Mouse (Mus musculus) gastrocnemius, postnatal 10 days (tissue): ENCODE data around the gene Zfp292. TPM values are rescaled to one million over a fixed set of nuclear protein-coding genes. Genes with fewer than 3 reads are reported as not detected.

ENCODE experiments used
- DNase-seq: peaks from one replicate; pipeline ENCODE4 v3.0.0; 2021; ENCODE audit warnings: mixed read lengths
- total RNA-seq, 2 experiments: library from RNA; stranded (reverse); gene quantifications; 2 replicates each; pipeline ENCODE4 v1.2.3; 2021

Zfp292 gene
- total RNA-seq, 2 experiments from 2014 or later: 11.8 to 14.5 TPM

DNA sequence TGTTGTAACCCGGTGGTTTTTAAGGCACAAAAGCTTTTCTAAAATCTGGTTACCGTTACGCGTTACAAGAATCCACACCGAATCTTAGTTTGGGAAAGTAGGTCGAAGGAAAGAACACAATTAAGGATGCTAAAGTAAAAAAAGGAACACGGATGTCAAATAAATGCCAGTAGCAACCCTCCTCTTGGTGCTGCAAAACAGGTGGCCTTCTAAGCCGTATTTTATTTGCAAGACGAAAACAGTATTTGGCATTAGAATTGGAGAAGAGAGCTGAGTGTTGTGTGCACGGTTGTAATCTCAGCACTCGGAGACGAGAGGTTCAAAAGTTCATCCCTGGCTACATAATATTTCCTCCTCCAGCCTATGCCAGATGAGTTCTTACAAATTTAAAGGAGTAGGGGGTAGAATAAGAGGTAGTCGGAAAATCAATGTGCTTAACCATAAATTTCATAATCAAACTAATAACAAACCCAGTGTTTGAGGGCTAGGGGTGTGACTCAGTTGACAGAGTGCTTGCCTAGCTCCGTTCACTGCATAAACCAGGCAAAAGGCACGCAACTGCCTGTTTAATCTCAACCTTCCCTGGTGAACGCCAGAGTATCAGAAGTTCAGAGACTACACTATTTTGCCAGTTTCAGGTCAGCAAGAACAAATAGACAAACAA, 738 bp upstream of the Zfp292 start:
- no peak for DNase-seq

DNA sequence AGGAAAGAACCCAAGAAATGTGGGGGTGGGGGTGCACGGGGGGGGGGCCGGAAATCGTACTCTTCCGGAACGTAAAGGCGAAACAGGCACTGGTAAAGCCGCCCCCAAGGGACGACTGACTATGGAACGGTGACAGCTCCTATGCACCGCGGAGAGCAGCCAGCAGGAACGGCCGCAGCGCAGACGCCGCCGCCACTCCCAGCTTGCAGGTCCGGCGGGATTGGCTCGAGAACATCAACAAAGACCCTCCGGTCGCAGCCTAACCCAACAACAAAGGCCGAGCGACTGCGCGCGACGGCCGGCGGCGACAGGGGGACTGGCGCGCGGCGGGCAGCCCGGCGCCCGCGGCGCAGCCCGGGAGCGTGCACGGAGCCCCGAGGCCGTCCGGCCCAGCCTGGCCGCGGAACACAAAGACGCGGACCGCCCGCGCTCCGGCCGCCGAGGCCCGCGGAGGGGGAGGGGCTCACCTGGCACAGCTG, 430 bp downstream of the Zfp292 start:
- DNase-seq: no peak

DNA sequence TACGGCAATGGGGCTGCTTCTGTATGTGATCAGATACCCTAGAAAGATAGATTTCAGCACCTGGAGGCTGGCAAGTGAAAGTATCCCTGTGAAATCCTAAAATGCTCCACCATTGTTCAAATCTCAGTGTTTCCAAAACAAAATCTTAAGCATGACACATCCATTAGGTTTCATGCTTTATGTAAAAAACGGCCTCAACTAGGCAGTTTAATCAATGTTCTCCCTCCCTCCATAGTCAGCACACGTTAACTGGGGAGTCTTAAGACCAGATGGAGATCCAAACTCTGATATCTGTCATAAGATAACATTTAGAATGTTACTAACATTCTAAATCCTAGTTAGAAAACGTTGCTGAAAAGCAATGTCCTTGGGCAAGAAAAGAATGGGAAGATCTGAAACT, 909 bp downstream of the Zfp292 start:
- DNase-seq: no peak

DNA sequence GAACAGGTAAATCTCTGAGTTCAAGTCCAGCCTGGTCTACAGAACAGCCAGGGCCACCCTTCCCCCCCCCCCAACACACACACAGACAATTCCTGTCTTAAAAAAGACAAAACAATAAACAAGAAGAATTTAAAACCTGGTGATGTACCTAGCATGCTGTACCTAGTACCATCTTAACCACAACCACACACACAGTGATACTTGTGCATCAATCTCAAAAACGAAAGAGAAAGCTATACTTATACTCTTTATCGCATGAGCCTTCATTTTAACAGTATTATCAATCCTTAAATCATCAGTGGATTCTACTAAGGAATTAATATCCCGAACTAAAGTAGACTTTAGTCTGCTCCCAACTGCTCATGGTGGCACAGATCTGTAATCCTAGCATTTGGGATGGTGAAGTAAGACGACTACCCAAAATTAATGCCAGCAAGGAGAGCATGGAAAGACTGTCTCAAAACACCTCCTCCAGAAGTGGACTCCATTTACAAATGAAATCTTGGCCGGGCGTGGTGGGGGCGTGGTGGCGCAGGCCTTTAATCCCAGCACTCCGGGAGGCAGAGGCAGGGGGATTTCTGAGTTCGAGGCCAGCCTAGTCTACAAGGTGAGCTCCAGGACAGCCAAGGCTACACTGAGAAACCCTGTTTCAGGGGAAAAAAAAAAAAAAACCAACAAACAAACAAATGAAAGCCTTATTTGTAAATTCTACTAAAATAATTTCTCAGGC, 1.7 kb downstream of the Zfp292 start:
- no peak for DNase-seq

DNA sequence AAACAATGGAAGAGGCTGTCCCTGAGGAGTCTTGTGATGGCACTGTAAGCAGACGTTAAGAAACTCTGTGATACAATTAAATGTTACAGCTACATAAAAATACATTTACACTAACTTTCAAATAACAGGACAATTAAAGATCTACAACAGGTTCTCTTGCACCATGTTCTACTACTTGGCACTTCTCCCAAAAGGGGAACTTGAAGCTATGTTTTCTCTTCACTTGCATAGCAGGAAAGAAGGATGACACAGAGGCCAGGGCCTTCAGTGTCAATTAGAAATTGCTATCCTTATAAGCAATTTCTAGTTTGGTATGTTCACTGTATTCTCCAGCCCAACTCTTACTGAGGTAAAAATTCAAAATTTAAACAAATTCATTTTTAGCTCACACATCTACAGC, 8.5 kb downstream of the Zfp292 start:
- no peak for DNase-seq

DNA sequence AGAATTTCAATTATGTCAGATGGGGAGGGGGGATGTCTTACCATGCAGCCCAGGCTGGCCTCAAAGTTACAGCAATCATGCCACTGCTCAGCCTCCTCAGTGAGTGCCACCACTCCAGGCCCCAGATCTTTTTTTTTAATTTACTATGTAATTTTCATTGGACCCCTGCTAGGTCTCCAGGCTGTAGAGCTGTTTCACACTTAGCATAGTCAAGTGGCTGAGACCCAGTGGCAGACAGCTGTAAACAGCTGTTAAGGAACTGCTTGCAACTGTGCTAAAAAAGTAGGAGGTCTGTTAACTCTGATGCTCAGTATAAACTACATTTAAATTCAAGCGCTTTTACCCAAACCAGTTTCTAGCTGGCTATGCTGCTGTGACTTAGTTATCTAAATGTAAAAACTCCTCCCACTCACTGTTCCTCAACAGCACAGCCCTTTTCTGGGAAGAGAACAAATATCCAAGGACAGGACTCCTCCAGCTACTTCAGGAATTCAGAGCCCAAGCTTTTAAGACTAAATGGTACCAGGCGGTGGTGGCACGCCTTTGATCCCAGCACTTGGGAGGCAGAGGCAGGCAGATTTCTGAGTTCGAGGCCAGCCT, 9.8 kb downstream of the Zfp292 start:
- no peak for DNase-seq

DNA sequence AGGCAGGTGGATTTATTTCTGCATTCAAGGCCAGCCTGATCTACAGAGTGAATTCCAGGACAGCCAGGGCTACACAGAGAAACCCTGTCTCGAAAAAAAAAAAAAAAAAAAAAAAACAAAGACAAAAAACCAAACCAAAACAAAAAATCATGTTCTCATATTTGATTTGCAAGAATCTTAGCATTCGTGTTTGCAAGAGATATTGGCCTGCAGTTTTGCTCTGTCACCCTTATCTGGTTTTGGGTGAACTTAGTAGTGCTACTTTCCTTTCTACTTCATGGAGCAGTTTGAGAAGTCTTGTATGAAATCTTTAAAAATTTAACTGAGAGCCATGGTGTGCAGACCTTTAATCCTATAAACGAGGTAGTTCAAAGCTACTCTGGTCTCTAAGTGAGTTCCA, 12.9 kb downstream of the Zfp292 start:
- no peak for DNase-seq

DNA sequence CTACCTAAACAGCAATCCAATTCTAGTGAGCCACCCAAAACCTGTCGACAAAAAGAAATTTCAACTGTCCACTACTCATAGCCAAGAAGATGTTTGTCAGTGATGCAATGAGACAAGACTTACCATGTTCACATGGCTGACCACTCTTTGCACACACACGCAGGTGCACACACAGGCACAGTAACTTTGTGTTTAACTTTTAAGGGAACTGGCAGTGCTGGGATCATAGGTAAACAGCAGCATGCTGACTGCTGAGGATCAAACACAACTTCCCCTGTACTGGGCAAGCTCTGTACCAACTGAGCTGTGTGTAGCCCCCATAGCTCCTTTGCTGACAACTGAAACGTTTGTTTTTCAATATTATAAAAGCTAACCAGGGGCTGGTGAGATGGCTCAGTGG, 21.3 kb downstream of the Zfp292 start:
- no peak for DNase-seq

DNA sequence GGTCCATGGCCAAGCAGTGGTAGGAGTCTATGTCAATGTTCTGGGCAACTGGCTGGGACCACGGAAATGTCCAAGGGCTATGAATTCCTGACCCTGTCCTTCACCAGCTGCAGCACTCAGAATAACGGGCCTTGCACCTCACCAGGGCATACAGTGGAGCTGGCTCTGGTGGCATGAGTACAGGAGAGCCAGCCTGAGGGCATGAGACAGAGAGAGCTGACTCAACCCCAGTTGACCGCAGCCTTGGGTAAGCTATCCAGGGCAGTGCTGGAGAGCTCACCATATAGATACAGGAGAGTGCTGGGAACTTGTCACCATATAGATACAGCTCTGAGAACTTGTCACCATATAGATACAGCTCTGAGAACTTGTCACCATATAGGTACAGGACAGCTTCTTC, 23.3 kb downstream of the Zfp292 start:
- no peak for DNase-seq

DNA sequence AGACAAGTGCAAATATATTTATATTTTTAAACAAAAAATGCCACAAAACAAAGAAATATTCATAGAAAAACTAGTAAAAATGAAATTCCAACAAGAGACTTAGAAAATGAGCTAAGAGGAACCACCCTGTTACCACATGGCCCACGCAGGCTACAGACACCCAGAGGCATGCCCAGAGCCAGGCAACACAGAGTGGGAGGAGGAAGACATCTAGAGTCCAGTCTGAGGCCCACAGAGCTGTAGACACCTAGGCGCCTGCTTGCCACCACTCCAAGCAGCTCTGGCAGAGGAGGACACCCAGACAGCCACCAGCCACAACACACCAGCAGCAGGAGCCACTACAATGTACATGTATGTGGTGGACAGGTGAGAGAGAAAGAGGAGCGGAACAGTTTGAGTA, 23.9 kb downstream of the Zfp292 start:
- no peak for DNase-seq

DNA sequence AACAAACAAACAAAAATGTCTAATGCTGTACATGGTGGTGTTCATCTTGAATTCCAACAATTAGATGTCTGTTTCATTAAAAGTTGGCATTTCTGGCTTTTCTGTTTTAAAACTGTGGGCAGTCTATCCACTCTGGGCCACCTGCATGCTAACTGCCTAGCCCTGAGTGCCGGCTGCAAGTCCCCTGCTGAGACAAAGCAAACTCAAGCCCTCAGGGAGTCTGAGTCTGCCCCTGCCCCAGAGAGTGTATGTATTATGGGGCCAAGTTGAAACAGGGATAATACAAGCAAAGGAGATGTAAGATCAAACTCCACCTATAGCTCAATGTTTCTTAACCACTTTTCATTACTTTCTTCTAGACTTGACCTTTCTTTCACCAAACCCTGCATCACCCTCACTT, 26.8 kb downstream of the Zfp292 start:
- no peak for DNase-seq

DNA sequence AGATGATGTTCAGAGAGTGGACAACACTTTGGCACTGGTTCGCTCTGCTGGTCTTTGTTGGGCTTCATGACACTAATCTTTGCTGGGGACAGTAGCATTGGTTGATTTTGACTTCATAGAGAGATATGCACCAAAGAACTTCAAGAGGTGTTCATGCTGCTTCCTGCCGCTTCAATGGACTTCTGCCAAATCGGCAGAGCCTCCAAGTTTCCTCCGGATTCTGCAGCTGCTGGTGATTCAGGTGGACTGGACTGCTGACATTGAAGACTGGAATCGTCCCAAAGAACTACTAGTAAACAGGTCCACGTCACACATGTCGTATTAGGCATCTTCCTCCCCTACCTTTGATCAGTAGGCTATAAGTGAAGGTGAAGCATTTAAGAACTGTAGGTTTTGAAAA, 30.7 kb downstream of the Zfp292 start:
- no peak for DNase-seq

DNA sequence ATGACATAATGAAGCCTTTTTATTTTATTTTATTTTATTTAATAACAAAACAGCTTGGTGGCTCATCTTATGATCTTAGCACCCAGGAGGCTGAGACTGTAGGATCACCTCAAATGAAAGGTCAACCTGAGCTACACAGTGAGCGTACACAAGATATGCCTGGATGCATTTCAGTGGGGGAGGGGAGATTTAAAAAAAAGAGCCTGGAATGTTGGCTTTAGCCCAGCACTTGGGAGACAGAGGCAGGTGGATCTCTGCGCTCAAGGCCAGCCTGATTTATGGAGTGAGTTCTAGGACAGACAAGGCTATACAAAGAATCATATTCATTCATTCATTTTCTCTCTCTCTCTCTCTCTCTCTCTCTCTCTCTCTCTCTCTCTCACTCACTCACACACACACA, 32.6 kb downstream of the Zfp292 start:
- DNase-seq: no peak

DNA sequence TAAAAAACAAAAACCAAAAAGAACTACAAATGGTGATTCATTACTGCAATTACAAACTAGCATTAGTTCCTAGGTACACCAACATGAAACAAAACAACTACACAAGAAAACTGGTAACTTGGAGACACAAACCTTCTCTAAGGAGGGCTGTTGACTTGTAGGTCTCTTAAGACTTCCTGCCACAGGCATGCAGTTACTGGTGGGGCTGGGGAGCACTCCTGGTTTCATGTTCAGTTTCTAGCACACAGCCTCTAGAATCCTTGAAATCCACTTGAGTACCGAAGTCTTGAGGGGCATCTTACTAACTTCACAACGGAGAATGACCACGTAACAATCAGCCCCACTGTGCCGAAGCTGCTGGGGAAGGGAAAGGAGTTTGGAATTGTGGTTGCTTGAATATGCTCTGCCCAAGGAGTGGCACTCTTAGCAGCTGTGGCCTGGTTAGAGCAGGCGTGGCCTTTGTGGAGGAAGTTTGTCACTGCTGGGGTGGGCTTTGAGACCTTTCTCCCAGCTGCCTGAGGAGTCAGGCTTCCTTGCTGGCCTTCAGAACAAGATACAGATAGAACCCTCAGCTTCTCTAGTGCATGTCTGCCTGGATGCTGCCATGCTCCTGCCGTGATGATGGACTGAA, 35.0 kb downstream of the Zfp292 start:
- no peak for DNase-seq

DNA sequence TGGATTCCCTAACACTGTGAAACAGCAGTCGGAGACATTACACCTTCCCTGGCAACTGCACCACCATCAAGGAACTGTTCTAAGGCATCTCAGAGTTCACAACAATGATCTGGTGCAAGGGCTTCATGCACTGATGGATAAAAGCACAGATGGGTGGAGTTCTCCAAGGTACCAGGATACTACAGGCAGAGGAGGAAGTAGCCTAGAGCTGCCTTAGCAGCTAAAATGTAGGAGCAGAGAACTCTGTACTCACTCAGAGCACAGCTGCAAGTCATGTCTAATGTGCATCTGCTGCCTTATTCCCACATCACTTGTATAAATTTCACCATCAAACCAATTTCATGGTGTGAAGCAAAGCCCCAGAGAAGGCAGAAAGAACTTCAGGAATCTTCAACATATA, 38.9 kb downstream of the Zfp292 start:
- no peak for DNase-seq

DNA sequence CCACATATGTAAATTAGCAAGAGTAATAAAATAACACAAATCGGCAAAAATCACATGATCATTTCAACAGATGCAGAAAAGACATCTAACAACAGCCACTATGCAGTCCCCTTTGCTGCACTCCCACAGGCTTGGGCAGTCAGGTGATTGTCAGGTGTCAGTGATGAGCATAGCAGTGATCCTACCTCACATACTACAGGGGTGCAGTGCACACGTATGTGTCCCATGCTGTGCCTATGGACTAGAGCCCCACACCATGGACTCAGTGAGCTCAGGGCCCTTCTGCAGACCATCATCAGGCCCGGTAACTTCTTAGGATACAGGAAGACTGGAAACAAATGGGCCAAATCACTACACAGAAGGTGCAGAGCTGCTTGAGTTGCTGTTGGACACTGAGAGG, 39.9 kb downstream of the Zfp292 start:
- no peak for DNase-seq

DNA sequence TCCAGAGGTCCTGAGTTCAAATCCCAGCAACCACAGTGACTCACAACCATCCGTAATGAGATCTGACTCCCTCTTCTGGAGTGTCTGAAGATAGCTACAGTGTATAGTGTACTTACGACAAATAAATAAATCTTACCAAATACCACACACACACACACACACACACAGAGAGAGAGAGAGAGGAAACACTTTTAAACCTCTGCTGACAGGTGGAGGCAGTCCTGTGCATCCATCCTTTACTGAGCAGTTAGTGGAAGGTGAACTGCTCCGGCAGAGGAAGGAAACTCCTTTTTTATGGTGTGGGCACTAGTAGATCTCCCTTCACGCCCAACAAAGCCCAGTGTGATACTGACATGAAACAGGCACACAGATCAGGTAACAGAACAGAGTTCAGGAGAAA, 51.3 kb downstream of the Zfp292 start:
- no peak for DNase-seq

DNA sequence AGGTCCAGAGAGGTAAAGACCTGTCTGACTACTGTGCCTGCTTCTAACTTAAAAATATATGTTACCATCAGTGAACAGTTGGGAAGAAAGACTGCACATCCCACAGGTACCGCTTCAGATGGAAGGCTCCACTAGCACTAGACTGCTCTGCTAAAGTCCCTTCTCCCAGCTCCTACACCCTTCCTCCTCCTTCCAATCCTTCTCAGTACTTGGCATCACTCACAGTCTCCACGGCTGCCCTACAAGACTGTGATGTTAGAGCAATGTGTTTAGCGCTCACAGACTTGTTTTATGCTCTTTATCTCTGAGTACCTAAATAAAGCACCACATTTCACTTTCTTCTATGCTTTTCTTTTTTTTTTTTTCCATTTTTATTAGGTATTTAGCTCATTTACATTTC, 53.3 kb downstream of the Zfp292 start:
- no peak for DNase-seq

DNA sequence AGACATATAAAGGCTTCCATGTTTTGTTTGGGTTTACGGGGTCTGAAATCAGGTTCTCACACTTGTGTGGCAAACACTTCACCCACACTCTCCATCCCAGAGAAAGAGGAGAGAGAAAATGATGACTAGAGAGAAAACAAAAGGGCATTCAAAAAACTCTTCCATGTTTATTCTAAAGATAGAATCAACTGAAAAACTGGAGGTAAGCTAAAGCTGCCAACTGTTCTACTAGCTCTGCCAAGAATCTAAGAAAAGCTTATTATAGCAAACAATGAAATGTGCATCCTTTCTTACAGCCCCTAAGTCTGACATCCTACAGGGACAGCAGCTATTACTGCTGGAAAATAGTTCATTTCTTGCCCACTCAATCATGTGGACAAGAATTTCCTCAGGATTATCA, 58.9 kb downstream of the Zfp292 start:
- no peak for DNase-seq

DNA sequence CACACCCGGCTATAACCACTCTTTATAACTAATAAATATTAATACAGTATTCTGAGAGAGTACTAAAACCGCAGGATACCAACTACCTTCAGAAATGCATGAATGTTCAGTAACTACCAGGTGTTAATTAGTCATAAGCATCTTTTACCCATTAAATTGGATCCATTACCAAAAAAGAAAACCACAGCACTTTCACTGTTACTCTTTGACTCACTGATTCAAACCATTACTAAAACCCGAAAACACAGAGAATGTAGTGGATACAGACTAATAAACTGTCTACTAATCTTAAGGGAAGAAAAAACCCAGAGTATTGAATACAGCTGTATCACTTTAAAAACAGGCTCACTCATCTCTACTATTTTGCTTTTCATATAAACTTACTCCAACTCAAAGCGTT, 62.9 kb downstream of the Zfp292 start:
- no peak for DNase-seq

DNA sequence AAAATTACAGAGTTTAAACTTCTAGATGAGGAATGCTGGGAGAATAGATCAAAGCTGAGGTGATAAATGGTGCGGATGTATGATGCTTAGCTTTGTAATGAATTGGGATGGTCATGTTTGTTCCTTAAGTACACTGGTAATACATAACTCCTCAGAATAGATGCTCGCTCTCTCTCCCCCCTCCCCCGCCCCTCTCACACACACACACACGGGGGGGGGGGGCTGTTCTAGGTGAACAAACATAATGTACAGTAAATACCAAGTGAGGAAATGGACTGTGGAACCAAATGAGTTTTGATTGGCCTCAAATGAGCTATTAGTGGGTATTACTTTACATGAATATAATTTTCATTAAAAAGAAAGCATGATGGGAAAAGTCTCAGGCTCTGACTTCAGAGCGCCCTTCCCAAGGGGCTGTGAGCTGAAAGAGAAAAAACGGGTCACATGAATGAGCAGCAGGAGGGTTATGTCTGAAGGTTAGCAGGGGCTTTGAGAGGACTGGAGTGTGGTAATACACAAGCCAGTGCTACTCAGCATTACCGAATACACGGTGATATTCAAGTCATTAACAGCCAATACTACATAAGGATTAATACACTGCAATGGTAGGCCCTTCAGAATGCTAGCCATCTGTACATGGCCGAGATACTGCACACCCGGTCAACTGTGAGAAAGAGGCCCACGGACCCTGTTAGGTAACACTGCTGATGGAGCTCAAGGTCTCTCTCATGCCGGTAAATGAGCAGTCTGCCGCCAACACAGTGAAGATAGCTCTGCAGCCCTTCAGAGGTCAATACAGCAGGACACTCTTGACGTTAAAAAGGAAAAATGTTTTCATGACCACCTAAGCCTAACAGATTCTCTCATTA, 81.4 kb downstream of the Zfp292 start:
- DNase-seq: no peak

DNA sequence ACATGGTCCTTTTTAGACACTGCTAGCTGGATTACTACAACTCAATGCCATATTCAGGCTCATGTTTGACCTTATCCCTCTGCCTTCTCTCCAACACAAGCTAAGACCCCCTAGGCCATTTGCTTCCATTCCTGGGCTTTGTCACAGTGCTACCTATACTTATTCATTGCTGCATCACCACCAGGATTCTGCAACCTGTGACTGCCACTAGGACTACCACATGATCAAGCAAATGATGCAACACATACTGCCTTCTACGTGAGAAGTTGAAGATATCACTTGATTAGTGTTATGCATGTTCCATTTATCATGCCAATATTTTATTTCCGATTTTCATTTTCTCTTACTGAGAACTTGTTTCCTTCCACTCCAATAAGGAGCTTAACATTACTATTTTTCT, 84.8 kb downstream of the Zfp292 start:
- no peak for DNase-seq
